Mouse (Mus musculus) MEL (cell line): ENCODE measurements around the gene Zdhhc13. TPM values are rescaled to one million over a fixed set of nuclear protein-coding genes. Genes with fewer than 3 reads are reported as not detected.

ENCODE experiments used
- DNase-seq: peaks from one replicate; pipeline ENCODE4 v3.0.0; 2011; ENCODE audit warnings: low read depth, low spot score
- H3K27ac ChIP-seq: 2 replicates; pipeline ENCODE4 v1.5.1; 2012; ENCODE audit warnings: low read depth, mild to moderate bottlenecking, control low read depth, low read length, moderate library complexity; ENCODE audit not compliant: control insufficient read depth
- H3K27me3 ChIP-seq, 2 experiments: fragments of 150-350 bp in 1 of 2; sonication (generic) in 1 of 2; 2 replicates each; pipeline ENCODE4 v1.6.1; 2012; ENCODE audit warnings: low read length in 2 of 2, mild to moderate bottlenecking in 2 of 2, improper control_type of control experiment in 1 of 2, moderate library complexity in 1 of 2; ENCODE audit not compliant: insufficient read depth in 2 of 2, control insufficient read depth in 1 of 2
- H3K36me3 ChIP-seq, 2 experiments: 2 replicates each; pipeline ENCODE4 v1.6.1; 2012 to 2014; ENCODE audit warnings: low read length in 2 of 2, improper control_type of control experiment in 1 of 2, inconsistent platforms in 1 of 2, mild to moderate bottlenecking in 1 of 2; ENCODE audit not compliant: insufficient read depth in 2 of 2, control insufficient read depth in 1 of 2
- H3K4me1 ChIP-seq, 2 experiments: fragments of 150-350 bp in 1 of 2; sonication (generic) in 1 of 2; 2 replicates each; pipeline ENCODE4 v1.6.1; 2012; ENCODE audit warnings: low read length in 2 of 2, improper control_type of control experiment in 1 of 2, mild to moderate bottlenecking in 1 of 2; ENCODE audit not compliant: insufficient read depth in 2 of 2, control insufficient read depth in 1 of 2
- H3K4me3 ChIP-seq, 2 experiments: fragments of 150-350 bp in 1 of 2; sonication (generic) in 1 of 2; 2 replicates each; pipeline ENCODE4 v1.5.1; 2012; ENCODE audit warnings: low read depth in 2 of 2, low read length in 2 of 2, mild to moderate bottlenecking in 2 of 2, moderate library complexity in 2 of 2, control low read depth in 1 of 2, improper control_type of control experiment in 1 of 2; ENCODE audit not compliant: control insufficient read depth in 1 of 2, insufficient read depth in 1 of 2
- H3K79me2 ChIP-seq: 2 replicates; pipeline ENCODE4 v1.6.1; 2012; ENCODE audit warnings: mild to moderate bottlenecking, low read length, moderate library complexity; ENCODE audit not compliant: control insufficient read depth, poor library complexity, insufficient read depth
- H3K9ac ChIP-seq: 2 replicates; pipeline ENCODE4 v1.6.1; 2012; ENCODE audit warnings: low read depth, mild to moderate bottlenecking, control low read depth, low read length, moderate library complexity; ENCODE audit not compliant: control insufficient read depth, poor library complexity, severe bottlenecking
- H3K9me3 ChIP-seq: fragments of 150-350 bp; sonication (generic); replicated peaks from 2 replicates; pipeline ENCODE4 v1.6.1; 2012; ENCODE audit warnings: mild to moderate bottlenecking, low read length, improper control_type of control experiment, moderate library complexity; ENCODE audit not compliant: insufficient read depth
- BHLHE40 ChIP-seq: IDR thresholded peaks from 2 replicates; pipeline ENCODE4 v1.6.1; 2012; ENCODE audit warnings: low read depth, mild to moderate bottlenecking, inconsistent platforms, low read length, improper control_type of control experiment, borderline replicate concordance
- CHD1 ChIP-seq: IDR thresholded peaks from 2 replicates; pipeline ENCODE4 v1.6.1; 2012; ENCODE audit warnings: low read depth, mild to moderate bottlenecking, inconsistent platforms, low read length, improper control_type of control experiment
- E2F4 ChIP-seq: IDR thresholded peaks from 2 replicates; pipeline ENCODE4 v1.6.1; 2011; ENCODE audit warnings: low read depth, low read length, improper control_type of control experiment, borderline replicate concordance
- EP300 ChIP-seq, 2 experiments: IDR thresholded peaks; 2 replicates each; pipeline ENCODE4 v1.6.1; 2011; ENCODE audit warnings: improper control_type of control experiment in 2 of 2, low read length in 2 of 2, low read depth in 1 of 2, mild to moderate bottlenecking in 1 of 2
- GABPA ChIP-seq: IDR thresholded peaks from 2 replicates; pipeline ENCODE4 v1.6.1; 2012; ENCODE audit warnings: low read depth, mild to moderate bottlenecking, inconsistent platforms, low read length, improper control_type of control experiment, moderate library complexity
- MAX ChIP-seq: IDR thresholded peaks from 2 replicates; pipeline ENCODE4 v1.6.1; 2011; ENCODE audit warnings: low read length, improper control_type of control experiment
- MAZ ChIP-seq: IDR thresholded peaks from 2 replicates; pipeline ENCODE4 v1.6.1; 2012; ENCODE audit warnings: low read depth, mild to moderate bottlenecking, inconsistent platforms, low read length, improper control_type of control experiment
- MXI1 ChIP-seq: IDR thresholded peaks from 2 replicates; pipeline ENCODE4 v1.6.1; 2011; ENCODE audit warnings: mild to moderate bottlenecking, low read depth, low read length, improper control_type of control experiment
- MYB ChIP-seq: IDR thresholded peaks from 2 replicates; pipeline ENCODE4 v1.6.1; 2011; ENCODE audit warnings: mild to moderate bottlenecking, low read depth, low read length, improper control_type of control experiment
- MYC ChIP-seq: IDR thresholded peaks from 2 replicates; pipeline ENCODE4 v1.6.1; 2011; ENCODE audit warnings: low read depth, mild to moderate bottlenecking, low read length, improper control_type of control experiment, moderate library complexity
- NRF1 ChIP-seq: IDR thresholded peaks from 2 replicates; pipeline ENCODE4 v1.6.1; 2014; ENCODE audit warnings: low read depth, mild to moderate bottlenecking, inconsistent platforms, low read length, improper control_type of control experiment, moderate library complexity; ENCODE audit not compliant: poor library complexity, insufficient read depth, severe bottlenecking
- POLR2A ChIP-seq, 2 experiments: IDR thresholded peaks; 2 replicates each; pipeline ENCODE4 v1.6.1; 2011 to 2012; ENCODE audit warnings: low read length in 2 of 2, mild to moderate bottlenecking in 2 of 2, control low read depth in 1 of 2, improper control_type of control experiment in 1 of 2, low read depth in 1 of 2, moderate library complexity in 1 of 2; ENCODE audit not compliant: control insufficient read depth in 1 of 2, insufficient read depth in 1 of 2, poor library complexity in 1 of 2
- POLR2AphosphoS2 ChIP-seq: IDR thresholded peaks from 2 replicates; pipeline ENCODE4 v1.6.1; 2011; ENCODE audit warnings: low read length, improper control_type of control experiment
- POLR2AphosphoS5 ChIP-seq: IDR thresholded peaks from 2 replicates; pipeline ENCODE4 v1.6.1; 2012; ENCODE audit warnings: low read depth, borderline replicate concordance, mild to moderate bottlenecking, inconsistent platforms, low read length, moderate library complexity, mixed read lengths
- RAD21 ChIP-seq: IDR thresholded peaks from 2 replicates; pipeline ENCODE4 v1.6.1; 2011; ENCODE audit warnings: mild to moderate bottlenecking, low read depth, low read length, improper control_type of control experiment
- TAL1 ChIP-seq: IDR thresholded peaks from 2 replicates; pipeline ENCODE4 v1.6.1; 2012; ENCODE audit warnings: mild to moderate bottlenecking, inconsistent platforms, low read length, moderate library complexity, mixed read lengths
- TBP ChIP-seq: IDR thresholded peaks from 2 replicates; pipeline ENCODE4 v1.8.0; 2011; ENCODE audit warnings: low read depth, low read length, improper control_type of control experiment
- USF1 ChIP-seq: IDR thresholded peaks from 2 replicates; pipeline ENCODE4 v1.6.1; 2014; ENCODE audit warnings: low read depth, mild to moderate bottlenecking, inconsistent platforms, low read length, improper control_type of control experiment, moderate library complexity
- USF2 ChIP-seq, 2 experiments: IDR thresholded peaks; 2 replicates each; pipeline ENCODE4 v1.6.1; 2011 to 2012; ENCODE audit warnings: improper control_type of control experiment in 2 of 2, low read length in 2 of 2, borderline replicate concordance in 1 of 2, inconsistent platforms in 1 of 2, low read depth in 1 of 2, mild to moderate bottlenecking in 1 of 2; ENCODE audit not compliant: insufficient read depth in 1 of 2
- ZMIZ1 ChIP-seq: IDR thresholded peaks from 2 replicates; pipeline ENCODE4 v1.6.1; 2012; ENCODE audit warnings: low read depth, mild to moderate bottlenecking, inconsistent platforms, low read length, improper control_type of control experiment, moderate library complexity
- polyA plus RNA-seq, 2 experiments: library from polyadenylated mRNA; stranded (reverse) in 1 of 2; unstranded in 1 of 2; fragments of >175 nt in 1 of 2; fragments of >200 nt in 1 of 2; gene quantifications; 2 replicates each; pipeline versions ENCODE4 v1.2.1 to v1.2.4; 2012; ENCODE audit warnings: low replicate concordance in 2 of 2, low read depth in 1 of 2; ENCODE audit not compliant: insufficient read length in 2 of 2, insufficient read depth in 1 of 2, missing spikeins in 1 of 2
- total RNA-seq: library from RNA; depleted of rRNA; stranded (reverse); fragments of 300-350 nt; gene quantifications from 2 replicates; pipeline ENCODE4 v1.2.3, GENCODE M21; 2012

The Zdhhc13 gene
- total and polyA plus RNA-seq, 3 experiments, result 32.8 to 46.1 TPM; not detected in 1

GRCm38 (mm10) chr7:48847820-48848650 is 59.2 kb downstream of the Zdhhc13 start, which contains the start of gene Csrp3 (continued):
- TF ChIP-seq MYC, result no peak

GRCm38 (mm10) chr7:48851529-48852104 is 62.8 kb downstream of the Zdhhc13 start:
- Histone ChIP-seq H3K9ac (no peak overlapping the region), H3K4me1 (no peaks in the 10 kb centered on the region), H3K36me3 (no peaks in the 10 kb centered on the region), H3K9me3 (no peaks in the 10 kb centered on the region), H3K79me2 (no peaks in the 10 kb centered on the region), H3K27me3 (peaks cover 0 to 2% of the 10 kb centered on the region in 2 experiments; a peak in 1 of 4 replicates), H3K4me3 (no peak overlapping the region), H3K27ac (no peak overlapping the region)
- DNase-seq, result no peak
- TF ChIP-seq TAL1, result no peak
- no peak for TF ChIP-seq NRF1
- no peak for TF ChIP-seq POLR2A (IDR thresholded peaks at IDR 0.05; ENCODE audit: control insufficient read depth in 1 of 2, insufficient read depth in 1 of 2, low read depth in 1 of 2, low read length in 2 of 2, poor library complexity in 1 of 2)
- TF ChIP-seq E2F4, result no peak
- TF ChIP-seq MYC, result no peak
- no peak for TF ChIP-seq EP300 (IDR thresholded peaks at IDR 0.05; ENCODE audit: low read depth in 1 of 2, low read length in 2 of 2)
- TF ChIP-seq USF2 (IDR thresholded peaks at IDR 0.05; ENCODE audit: borderline replicate concordance in 1 of 2, insufficient read depth in 1 of 2, low read depth in 1 of 2, low read length in 2 of 2), result no peak
- TF ChIP-seq TBP, result no peak
- no peak for TF ChIP-seq MAZ
- no peak for TF ChIP-seq POLR2AphosphoS2
- TF ChIP-seq MAX, result no peak
- TF ChIP-seq MXI1, result no peak
- no peak for TF ChIP-seq RAD21
- no peak for TF ChIP-seq MYB
- no peak for TF ChIP-seq ZMIZ1
- no peak for TF ChIP-seq CHD1
- no peak for TF ChIP-seq BHLHE40
- no peak for TF ChIP-seq POLR2AphosphoS5
- no peak for TF ChIP-seq GABPA
- TF ChIP-seq USF1, result no peak
